Mouse (Mus musculus) heart, postnatal 4 days (tissue): ENCODE results near the gene Spock1. TPM values are rescaled to one million over a fixed set of nuclear protein-coding genes. Genes with fewer than 3 reads are reported as not detected.

Source experiments
- DNase-seq: peaks from one replicate; pipeline ENCODE4 v3.0.0; 2021
- total RNA-seq, 2 experiments: library from RNA; stranded (reverse); gene quantifications; 2 replicates each; pipeline ENCODE4 v1.2.3; 2021

Spock1 gene
- total RNA-seq, 2 experiments from 2014 or later, result 1.5 to 1.8 TPM

DNA sequence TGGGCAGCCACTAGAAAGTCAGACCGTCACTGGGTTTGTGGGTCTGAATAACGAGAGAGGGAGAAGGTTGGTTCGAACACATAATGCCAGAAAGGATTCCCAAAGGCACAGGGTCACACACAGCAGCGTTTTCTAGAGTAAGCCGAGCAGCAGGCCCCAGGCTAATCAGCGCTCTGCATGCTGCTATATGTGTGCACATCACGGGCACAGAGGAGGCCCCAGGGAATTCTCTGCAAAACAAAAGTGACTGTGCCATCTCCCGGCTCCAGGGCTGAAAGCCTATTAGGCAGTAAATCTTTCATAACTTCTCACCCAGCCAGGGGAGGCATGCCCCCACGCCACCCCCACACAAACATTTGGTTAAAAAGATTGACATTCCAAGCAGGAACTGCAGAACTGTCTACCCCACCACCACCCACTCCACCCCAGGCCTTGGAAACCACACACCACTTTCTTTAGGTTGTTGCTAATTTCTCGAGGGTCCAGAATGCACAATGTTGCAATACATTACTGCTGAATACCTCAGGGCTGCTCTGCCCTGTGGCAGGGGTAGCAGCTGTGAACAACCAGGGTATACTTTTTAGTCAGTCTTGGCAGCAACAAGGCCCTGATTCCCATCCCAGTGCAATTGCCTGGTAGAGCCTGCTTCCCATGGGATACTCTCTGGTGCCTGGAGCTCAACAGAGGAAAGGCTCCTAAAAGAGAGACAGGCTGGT, 319.4 kb downstream of the Spock1 start:
- DNase-seq, result no peak

DNA sequence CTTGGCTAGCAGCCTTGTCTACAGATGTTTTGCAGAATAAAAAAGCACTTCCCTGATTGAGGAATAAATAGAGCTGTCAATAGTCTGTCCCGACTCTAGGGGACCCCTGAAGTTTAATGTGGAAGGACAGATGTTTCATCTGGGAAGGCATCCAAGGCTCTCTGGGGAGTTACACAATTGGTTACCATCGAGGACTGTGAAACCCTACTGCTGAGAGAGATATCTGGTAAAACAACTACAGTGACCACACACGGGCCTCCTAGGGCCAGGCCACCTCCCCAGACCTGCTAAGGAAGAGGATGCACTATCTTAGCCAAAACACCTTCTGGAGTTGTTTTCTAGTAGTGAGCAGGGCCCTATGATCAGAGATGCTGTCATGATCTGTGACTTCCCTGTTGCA, 323.0 kb downstream of the Spock1 start:
- no peak for DNase-seq

DNA sequence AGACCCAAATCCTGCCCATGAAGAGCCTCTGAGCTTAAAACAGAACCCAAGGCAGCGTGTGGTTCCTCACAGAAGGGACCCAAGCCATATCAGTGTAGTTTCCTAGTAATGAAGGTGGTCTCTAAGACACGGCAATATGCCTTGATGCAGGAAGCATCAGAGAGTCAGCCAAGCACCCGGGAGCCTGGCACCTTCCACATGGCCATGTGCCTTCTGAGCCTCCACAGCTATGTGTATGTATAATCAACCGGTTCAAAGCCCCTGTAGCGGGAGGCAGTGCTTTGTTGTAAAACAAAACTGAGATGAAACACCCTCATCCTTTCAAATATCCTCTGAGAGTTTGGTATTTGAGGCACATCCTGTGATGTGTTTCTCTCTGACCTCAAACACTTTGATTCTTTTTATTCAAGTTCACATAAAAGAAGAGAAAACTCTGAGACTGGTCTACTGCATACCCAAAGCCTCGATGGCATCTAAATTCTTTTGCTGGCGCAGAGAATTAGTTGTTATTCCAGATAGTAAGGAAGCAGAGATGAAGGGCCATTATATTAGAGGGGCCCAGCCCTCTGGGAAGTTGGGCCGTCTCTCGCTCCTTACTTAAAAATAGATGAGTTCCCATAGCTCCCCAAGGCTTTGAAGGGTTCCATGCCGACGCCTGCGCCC, 325.7 kb downstream of the Spock1 start:
- no peak for DNase-seq

DNA sequence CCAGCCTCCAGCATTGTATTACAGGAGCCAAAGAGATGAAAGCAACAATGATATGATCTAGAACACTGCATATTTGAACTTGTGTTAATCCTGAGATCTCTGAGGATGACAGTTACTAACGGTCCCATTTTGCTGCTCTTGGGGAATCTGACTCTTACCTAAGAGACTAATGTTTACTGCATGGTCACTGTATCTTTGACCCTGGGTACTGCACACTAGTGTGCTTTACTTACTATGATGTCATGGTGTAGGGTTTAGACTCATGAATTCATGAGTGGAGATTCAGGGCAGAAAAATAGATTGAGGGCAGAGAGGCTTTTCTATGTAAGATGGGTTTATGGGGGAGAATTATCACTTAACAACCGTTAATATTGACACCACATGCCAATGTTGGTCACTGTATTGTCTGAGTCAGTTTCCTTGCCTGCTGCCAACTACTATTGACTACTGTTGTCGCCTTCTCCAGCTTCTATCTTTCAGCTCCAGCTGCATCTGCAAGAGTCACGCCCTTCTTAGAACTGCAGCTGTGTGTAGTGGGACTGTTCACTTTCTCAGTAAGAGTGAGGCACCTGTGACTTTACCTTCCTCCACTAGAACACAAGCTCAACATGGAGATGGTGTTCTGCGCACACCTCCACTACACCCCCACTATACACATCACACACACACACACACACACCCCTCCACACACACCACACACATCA, 330.4 kb downstream of the Spock1 start:
- no peak for DNase-seq

DNA sequence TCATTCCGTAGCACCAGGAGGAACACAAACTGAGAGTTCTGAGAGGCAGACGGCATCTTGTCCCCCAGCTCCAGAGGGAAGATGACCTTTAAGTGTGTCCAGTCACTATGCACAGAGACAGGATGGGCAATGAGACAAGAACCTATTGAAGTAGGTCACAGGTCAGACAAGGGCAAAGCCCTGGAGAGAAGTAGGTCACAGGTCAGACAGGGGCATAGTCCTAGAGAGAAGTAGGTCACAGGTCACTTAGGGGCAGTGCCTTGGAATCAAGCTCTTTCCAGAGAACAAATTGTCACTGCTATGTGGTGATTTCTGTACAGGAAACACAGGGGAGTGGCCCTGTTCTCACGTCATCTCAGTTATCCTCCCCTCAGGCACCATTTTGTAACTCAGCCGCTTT, 334.6 kb downstream of the Spock1 start:
- no peak for DNase-seq

DNA sequence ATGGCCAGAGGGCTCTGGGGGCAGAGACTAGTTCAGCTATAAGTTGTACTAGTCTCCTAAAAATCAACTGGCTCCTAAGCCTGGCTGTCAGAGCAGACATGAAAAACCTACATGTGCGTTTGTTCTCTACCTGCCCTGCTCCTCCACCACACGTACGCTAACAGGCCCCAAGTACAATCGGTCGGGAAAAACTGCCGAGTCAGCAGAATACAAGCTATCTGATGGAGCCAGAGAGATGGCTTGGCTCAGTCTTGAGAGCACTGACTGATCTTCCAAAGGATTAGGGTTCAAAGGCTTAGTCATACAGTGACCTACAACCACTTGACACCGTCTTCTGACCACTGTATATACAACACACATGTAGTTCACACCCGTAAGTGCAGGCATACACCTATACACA, 339.7 kb downstream of the Spock1 start:
- DNase-seq, result no peak

DNA sequence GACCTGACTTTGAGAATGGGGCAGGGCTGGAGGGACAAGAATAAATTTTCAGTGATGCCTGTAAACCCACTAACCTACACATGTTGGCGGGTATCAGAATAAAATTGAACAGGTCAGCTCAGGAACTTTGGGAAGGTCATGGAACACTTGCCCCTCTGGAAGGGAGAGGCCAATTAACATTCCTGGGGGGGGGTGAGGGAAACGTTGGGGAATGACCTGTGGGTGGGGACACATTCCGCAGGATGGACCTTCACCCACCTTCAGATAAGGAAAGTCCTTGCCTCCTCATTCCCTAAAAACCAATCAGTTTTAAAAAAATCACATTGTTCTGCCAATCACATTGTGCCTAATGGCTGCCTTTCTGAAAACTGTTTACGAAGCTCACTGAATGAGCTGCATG, 352.9 kb downstream of the Spock1 start:
- no peak for DNase-seq

DNA sequence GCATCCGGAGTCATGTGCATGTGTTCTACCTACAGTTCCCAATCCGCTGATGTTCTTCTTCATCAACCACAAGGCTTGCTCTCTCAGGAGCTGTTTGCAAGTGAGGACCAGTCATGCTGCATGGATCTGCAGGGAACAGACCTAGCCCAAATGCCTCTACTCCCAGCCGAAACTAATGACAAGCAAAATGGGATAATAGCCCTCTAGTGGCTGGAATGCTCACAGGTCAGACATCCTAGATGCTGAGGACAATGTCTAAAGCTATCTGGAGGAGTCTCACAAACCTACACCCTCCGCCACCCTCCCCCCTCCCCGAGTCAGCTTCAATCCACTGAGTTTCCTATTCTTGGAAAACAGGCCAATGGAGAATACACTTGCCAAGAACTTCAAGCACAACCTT, 358.4 kb downstream of the Spock1 start:
- DNase-seq, result peak; percentile 25

DNA sequence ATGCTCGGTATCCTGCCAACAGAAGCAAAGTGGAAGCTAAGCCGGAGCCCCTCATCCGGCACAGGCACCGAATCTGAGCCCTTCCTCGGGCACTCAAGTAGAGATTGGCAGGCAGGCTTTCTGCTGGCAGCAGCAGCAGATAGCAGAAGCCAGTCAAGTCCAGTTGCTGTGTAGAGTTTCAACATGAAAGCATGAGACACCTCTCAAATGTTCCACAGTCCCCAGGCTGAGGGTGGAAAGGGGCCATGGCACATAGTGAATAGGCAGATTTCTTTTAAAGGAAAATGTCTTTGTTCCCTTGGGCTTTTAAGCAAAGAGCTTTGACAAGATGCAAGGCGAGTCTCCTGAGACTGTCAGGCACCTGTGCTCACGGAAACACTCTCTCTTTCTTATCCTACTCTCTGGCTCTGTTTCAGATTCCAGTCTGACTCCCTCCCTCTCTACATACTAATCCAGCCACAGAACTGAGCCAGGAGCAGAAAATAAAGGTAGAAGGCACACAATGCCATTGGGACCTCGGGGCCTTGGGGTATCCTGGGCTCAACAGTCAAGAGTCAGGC, 371.1 kb downstream of the Spock1 start:
- DNase-seq, result peak; percentile 9

DNA sequence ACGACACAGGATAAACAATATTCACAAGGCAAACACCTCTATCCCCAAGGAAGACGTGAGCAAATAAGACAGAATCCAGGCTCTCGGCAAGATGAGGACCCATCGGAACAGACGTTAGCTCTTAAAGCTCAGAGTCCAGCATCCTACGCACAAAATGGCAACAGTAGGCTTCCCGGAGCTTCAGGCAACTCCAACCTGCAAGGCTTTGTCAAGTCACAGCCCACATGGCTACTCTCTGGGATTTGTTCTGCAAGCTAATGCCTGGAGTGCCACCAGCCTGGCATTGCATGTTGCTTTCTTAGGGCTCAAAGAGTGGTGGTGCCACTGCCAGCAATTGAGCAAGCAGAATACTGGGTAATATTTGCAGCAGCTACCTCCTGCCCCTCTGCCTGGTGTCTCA, 373.8 kb downstream of the Spock1 start:
- DNase-seq, result no peak

DNA sequence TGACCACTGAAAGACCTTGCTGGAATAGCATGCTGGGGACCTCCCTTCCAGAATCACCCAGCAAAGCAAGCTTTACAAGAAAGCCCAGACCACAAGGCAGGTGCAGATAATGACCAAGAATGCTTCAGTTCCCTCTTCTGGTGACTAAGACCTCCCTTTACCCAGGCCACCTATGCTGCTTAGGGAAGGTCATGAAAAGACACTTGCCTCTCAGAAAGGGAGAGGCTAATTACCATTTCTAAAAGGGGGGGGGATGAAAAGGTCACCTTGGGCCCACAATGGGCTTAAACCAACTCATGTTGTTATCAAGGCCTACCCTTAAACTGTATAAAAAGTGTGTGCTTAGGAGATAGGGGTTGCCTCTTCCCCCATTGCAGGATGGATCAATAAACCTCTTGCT, 382.2 kb downstream of the Spock1 start:
- no peak for DNase-seq

DNA sequence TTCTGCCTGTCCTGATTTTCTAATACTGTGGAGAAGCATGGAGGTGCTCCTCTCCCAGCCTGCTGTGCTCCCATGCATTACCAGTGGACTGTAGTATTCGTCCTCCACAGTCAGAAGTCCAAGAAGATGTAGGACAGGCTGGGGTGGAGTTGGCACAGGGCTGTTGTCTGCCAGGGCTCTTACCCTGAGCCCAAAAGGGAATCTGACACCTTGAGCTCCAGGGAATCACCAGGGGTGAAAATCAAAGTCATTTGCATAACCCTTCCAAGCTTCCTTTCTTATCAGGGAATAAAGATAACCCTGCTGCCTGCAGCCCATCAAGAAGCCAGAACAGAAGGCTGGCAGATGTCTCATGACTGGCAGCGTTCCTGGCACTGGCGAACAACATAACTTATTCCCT, 383.6 kb downstream of the Spock1 start:
- no peak for DNase-seq

DNA sequence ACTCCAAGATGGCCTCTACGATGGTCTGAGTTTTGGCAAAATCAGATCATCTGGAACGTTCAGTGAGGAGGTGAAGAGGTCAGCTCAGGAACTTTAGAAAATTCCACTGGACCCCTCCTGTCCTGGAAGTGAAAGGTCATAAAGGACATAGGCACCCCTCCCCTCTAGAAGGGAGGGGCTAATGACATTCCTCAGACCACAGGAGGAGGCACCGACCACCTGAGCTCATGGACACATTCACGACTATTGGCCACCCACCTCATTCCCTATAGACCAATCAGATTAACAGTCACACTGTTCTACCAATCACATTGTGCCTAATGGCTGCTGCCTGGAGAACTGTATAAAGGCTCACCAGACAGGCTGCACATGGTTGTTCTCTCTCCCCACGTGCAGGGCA, 384.8 kb downstream of the Spock1 start:
- no peak for DNase-seq

DNA sequence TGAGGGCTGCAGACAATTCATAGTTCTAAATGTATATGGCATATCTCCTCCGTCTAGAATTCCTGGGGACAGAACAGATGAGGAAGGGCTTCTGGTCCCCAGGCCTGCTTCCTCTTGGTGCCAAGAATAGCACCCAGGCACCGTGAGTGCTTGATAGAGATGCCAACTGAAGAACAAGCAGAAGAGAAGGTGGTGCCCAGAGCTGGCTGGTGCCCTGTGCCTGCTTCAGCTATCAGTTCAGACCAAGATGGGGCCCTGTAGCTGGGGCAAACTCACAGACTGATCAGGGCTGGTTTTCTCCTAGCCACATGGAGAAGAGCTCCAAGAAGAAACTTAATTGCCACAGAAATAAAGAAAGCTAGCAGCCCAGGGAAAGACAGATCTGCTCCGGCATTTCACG, 385.8 kb downstream of the Spock1 start:
- no peak for DNase-seq

DNA sequence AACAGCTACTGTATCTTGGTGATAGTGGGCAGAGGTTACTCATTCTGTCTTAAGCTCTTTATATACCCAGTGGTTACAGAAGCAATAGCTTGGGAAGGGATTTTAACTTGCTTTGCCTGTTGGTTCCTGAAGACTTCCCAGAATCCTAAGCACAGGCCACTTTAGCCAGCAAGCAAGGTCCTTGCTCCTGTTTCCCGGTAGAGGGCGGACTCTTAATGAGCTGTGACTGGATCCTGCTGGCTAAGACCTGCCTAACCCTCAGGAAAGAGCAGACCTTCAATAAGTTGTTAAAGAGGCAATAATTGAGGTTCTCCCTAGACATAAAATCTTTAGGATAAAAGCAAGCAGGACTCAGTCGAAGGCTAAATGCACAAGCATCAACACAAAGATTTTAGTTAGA, 387.0 kb downstream of the Spock1 start:
- peak; percentile 39 for DNase-seq

DNA sequence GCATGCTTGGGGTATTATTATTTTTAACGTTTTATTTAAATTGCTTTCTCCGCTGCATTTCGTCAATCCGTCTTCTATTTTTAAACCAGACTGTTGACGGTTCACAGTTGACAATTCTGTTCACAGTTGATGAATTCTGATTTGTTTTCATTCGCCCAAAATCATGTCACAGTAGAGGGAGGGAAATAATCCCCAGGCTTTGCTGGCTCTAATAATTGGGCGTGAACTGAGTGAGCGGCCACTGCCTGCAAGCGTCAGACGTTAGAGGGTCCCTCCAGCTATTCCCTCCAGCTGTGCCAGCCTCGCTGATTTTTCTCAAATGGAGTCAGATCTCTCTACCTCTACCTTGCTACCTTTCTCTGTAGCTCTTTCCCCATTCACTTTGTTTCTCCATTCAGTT, 388.3 kb downstream of the Spock1 start:
- no peak for DNase-seq

DNA sequence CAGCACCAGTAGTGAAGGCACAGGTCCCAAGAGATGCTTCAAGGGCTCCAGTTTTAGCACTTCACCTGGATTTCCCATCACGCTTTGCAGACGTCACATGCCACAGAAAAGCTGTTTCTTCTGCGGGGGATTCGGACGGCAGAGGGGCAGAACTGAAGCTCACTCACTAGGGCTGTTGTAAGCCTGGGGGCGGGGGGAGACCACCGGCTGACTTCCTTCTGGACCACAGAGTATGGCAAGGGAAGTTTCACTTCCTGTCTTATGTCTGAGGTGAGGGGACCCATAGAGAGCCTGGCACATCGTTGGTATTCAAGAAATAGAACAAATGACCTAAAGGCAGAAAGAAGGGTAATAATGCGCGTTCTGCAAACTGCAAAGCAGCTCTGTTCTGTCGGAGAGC, 392.4 kb downstream of the Spock1 start:
- DNase-seq, result no peak

DNA sequence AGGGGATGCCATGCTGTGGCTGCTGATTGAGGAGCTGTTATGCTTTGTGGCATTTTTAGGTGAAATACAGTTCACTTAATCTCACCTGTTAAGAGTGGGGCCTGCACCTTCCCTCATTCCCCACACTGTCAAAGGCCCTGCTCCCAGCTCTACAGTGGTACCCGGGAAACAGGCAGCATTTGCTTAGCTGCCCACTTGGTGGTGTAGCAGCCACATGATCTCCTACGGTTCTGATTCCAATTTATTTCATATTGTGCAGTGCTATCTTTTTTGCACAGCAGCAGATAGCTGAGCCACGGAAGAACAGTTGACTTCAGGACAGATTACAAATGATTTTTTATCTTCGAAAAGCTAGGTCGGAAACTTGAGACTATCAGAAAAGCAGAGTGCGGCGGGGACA, 406.6 kb downstream of the Spock1 start:
- no peak for DNase-seq

DNA sequence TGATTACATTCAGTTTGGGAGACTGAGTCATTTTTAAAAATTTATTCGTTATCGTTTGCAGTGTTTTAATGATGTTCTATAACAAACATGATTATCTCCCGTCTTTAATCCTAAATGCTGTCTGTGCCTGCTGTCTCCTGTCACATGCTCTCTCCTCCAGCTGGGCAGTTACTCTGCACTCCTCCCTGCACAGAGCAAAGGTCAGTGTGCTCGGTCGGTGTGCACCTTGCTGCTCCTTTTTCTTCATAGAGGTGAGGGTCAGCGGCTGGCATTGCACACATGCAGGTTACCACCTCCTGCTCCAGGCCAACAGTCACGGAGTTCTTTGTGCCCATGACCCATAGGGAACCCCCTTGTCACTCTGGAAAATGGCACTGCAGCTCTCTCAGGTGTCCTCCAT, 411.4 kb downstream of the Spock1 start:
- no peak for DNase-seq

DNA sequence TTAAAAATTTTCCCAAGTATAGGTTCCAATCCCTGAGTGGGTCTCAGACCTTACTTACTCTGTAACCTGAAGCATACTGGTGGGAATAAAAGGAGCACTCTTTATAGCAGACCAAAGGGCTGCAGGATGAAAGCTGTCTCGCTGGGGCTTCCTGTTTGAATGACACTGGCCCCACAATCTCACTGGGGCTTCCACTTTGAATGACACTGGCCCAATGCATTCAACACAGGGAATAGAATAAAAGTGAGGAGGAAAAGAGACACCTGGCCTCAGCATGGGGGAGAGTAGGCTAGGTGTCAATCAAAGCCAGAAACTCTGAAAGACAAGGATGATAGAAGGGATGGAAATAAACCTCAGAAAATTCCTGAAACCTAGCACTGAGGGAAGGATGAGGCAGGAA, 413.3 kb downstream of the Spock1 start:
- no peak for DNase-seq

DNA sequence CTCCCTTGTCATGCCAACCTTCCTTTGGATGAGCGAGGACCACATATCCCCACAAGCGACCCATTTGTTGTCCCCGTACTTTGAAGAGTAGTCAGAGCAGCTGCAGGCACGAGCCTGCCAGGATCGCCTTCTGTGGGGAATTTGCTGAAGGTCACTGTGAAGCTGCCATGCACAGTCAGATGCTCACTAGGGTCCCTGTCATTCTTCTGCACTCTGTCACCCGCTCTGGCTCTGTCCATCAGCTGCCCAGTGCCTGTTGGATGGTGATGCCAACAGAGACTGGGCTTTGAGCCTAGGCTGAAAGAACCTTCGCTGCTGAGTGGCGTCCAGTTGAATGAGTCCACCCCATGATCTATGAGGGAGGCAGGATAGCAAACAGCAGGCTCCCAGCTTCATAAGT, 419.2 kb downstream of the Spock1 start:
- no peak for DNase-seq

DNA sequence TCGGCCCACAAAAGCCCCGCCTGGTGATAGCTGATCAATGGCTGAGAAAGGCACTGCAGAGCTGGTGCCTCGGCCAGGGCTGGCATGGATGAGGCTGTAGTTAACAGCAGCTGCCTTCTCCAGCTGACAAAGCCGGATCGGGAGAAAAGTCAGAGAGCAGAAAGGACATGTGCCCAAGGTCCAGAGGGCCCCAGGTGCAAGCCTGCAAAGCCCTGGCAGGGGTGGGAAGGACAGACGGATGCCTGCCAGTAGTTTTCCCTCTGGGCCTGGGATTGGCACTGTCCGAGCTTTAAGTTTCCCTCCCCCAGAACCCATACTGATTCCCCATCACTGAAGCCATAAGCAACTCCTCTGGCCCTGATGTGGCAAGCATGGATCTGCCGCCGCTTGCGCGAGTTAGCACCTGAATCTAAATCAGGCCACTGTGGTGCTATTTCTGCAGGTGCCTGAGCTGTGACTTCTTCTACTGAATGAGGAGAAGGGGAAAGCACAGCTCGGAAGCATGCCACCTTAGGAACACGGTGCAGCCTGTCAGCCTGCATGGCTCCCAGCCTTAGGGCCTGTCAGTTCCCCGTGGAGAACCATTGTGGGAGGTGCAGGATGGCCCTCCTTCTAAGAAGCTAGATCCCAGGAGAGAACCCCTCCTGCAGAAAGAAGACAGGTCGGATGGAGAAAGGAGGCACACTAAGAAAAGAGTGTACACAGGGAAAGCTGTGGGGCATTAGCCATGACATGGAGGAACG, 423.5 kb downstream of the Spock1 start:
- DNase-seq, result no peak

DNA sequence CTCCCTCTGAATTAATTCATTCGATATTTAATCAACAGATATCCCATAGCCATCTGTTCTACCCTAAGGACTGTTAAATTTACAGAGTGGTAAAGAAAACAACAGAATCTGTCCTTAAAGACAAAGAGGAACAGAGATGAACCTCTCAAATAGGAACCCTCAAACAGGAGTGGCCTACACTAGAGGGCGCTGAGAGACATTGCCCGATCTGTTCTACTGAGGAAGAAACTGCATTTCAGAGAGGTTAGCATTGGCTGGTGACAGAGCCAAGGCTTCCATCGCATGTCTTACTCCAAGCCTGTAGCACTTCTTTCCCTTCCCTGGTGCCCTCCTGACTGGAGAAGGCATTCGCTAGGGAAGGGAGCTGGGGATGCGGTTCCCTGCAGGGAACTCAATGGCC, 431.4 kb downstream of the Spock1 start:
- DNase-seq, result peak; percentile 32
